Mouse (Mus musculus): ENCODE measurements around the gene Galnt7. TPM values are rescaled to one million over a fixed set of nuclear protein-coding genes. Genes with fewer than 3 reads are reported as not detected.
A peak's percentile ranks its signal among the peaks of the same experiment; 100 is the strongest.

Gene Galnt7
- total and polyA plus RNA-seq, 3 experiments, result 26.7 to 33.5 (median 32.7) TPM

- dilution Hi-C loops (cut with MboI; ENCODE audit: extremely low pct_ligation_motif_present, extremely low pct_unique_long_range_greater_than_20kb, low sequenced_read_pairs), result no loop called here
- H3K36me3 ChIP-seq (replicated peaks in 1 of 2; ENCODE audit: control insufficient read depth in 1 of 2, insufficient read depth in 1 of 2, low read length in 1 of 2), result peaks cover 43 to 81% of the 10 kb centered on the region in 2 experiments
Observed at GRCm38 (mm10) chr8:57534495-57534894, 118.3 kb downstream of the Galnt7 start.

DNA sequence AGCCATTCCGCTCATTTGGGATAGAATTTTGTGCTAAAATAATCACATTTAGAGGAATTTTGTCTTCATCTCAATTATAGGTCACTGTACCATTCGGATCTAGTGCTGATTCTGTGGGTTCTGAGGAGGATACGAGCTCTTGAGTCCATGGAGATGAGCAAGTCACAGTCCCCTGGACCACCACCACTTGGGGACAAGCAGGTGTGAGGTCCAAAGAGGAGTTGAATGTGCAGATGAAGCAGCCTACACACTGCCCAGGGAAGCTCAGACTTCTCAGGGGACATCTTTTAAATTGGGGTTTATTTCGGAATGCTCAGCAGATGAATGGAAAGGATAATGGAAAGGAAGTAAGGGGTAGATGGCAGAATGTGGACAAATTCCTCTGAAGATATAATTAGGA is 119.7 kb downstream of the Galnt7 start:
- Histone ChIP-seq H3K27ac (ENCODE audit: insufficient read depth, low read depth) (no peak overlapping the region), H3K9ac (ENCODE audit: insufficient read depth, low read depth) (no peak overlapping the region), H3K4me1 (ENCODE audit: control insufficient read depth in 1 of 2, insufficient read depth in 2 of 2) (peaks cover 0 to 2% of the 10 kb centered on the region in 2 experiments; a peak in 1 of 4 replicates), H3K27me3 (replicated peaks) (no peaks in the 10 kb centered on the region), H3K4me3 (replicated peaks in 1 of 3; ENCODE audit: low read depth in 2 of 3, low read length in 2 of 3, poor library complexity in 1 of 3) (no peak overlapping the region), H3K9me3 (replicated peaks; ENCODE audit: low read length) (peaks cover 11% of the 10 kb centered on the region), H3K79me2 (replicated peaks; ENCODE audit: control insufficient read depth, extremely low read depth, insufficient read depth, poor library complexity, severe bottlenecking) (no peaks in the 10 kb centered on the region), H3K4me2 (ENCODE audit: insufficient read depth, low read depth, poor library complexity, severe bottlenecking) (no peak overlapping the region), H3K36me3 (replicated peaks in 1 of 2; ENCODE audit: control insufficient read depth in 1 of 2, insufficient read depth in 1 of 2, low read length in 1 of 2) (peaks cover 43 to 79% of the 10 kb centered on the region in 2 experiments)
- no peak for DNase-seq (ENCODE audit: extremely low read depth)
- dilution Hi-C loops (cut with MboI; ENCODE audit: extremely low pct_ligation_motif_present, extremely low pct_unique_long_range_greater_than_20kb, low sequenced_read_pairs), result no loop called here
- in situ Hi-C loops (cut with MboI; ENCODE audit: low pct_ligation_motif_present, low pct_unique_long_range_greater_than_20kb, low sequenced_read_pairs), result loop anchor here (5.0 kb wide), 1 partner anchor 106 kb away; no protein-coding TSS in a partner anchor
- TF ChIP-seq JUN (IDR thresholded peaks at IDR 0.05; ENCODE audit: insufficient read depth, low read depth, low read length) (no peak), HCFC1 (IDR thresholded peaks at IDR 0.05; ENCODE audit: low read depth, low read length) (no peak), BHLHE40 (IDR thresholded peaks at IDR 0.05; ENCODE audit: low read depth, low read length) (no peak), KAT2A (IDR thresholded peaks at IDR 0.05; ENCODE audit: insufficient replicate concordance, low read length) (no peak), USF1 (IDR thresholded peaks at IDR 0.05; ENCODE audit: low read depth, low read length) (no peak), TCF12 (IDR thresholded peaks at IDR 0.05; ENCODE audit: low read depth, low read length) (no peak), RAD21 (IDR thresholded peaks at IDR 0.05; ENCODE audit: low read depth, low read length) (no peak), ELF1 (IDR thresholded peaks at IDR 0.05; ENCODE audit: low read depth, low read length) (no peak)

More at GRCm38 (mm10) chr8:57534495-57534894, 118.3 kb downstream of the Galnt7 start:
- no peak overlapping the region for H3K9ac ChIP-seq (ENCODE audit: insufficient read depth, low read depth)
- no peak overlapping the region for H3K4me3 ChIP-seq (replicated peaks in 1 of 3; ENCODE audit: low read depth in 2 of 3, low read length in 2 of 3, poor library complexity in 1 of 3)
- no peak for TF ChIP-seq ETS1 (conservative IDR thresholded peaks at IDR 0.05; ENCODE audit: low read depth, low read length)
- no peak for TF ChIP-seq BHLHE40 (IDR thresholded peaks at IDR 0.05; ENCODE audit: low read depth, low read length)
- no peak for TF ChIP-seq EP300 (IDR thresholded peaks at IDR 0.05; ENCODE audit: low read length)
- TF ChIP-seq USF2 (conservative IDR thresholded peaks at IDR 0.05; ENCODE audit: low read depth, low read length), result no peak
- no peak for TF ChIP-seq POLR2A (IDR thresholded peaks at IDR 0.05; ENCODE audit: low read depth, low read length)
- H3K4me2 ChIP-seq (ENCODE audit: insufficient read depth, low read depth, poor library complexity, severe bottlenecking), result no peak overlapping the region
- in situ Hi-C loops (cut with MboI; ENCODE audit: low pct_ligation_motif_present, low pct_unique_long_range_greater_than_20kb, low sequenced_read_pairs), result loop anchor here (5.0 kb wide), 1 partner anchor 107 kb away; no protein-coding TSS in a partner anchor
- no peaks in the 10 kb centered on the region for H3K27me3 ChIP-seq (replicated peaks)
- H3K4me1 ChIP-seq (ENCODE audit: control insufficient read depth in 1 of 2, insufficient read depth in 2 of 2), result 0 out of 4 replicates have a peak, but pooled peaks cover 0 to 2% of the 10 kb centered on the region in 2 experiments
- H3K27ac ChIP-seq (ENCODE audit: insufficient read depth, low read depth), result no peak overlapping the region
- peaks cover 11% of the 10 kb centered on the region for H3K9me3 ChIP-seq (replicated peaks; ENCODE audit: low read length)
- no peak for DNase-seq (ENCODE audit: extremely low read depth)
- no peaks in the 10 kb centered on the region for H3K79me2 ChIP-seq (replicated peaks; ENCODE audit: control insufficient read depth, extremely low read depth, insufficient read depth, poor library complexity, severe bottlenecking)

- peaks cover 40 to 78% of the 10 kb centered on the region in 2 experiments for H3K36me3 ChIP-seq (replicated peaks in 1 of 2; ENCODE audit: control insufficient read depth in 1 of 2, insufficient read depth in 1 of 2, low read length in 1 of 2)
Observed at GRCm38 (mm10) chr8:57532223-57532622, 120.6 kb downstream of the Galnt7 start.

More at GRCm38 (mm10) chr8:57532223-57532622, 120.6 kb downstream of the Galnt7 start:
- H3K9ac ChIP-seq (ENCODE audit: insufficient read depth, low read depth), result no peak overlapping the region
- H3K4me2 ChIP-seq (ENCODE audit: insufficient read depth, low read depth, poor library complexity, severe bottlenecking), result no peak overlapping the region
- dilution Hi-C loops (cut with MboI; ENCODE audit: extremely low pct_ligation_motif_present, extremely low pct_unique_long_range_greater_than_20kb, low sequenced_read_pairs), result no loop called here
- peak in 1 of 2 experiments; percentile 62; a peak in 2 of 4 replicates for TF ChIP-seq CTCF (conservative IDR thresholded peaks at IDR 0.05 in 1 of 2, IDR thresholded peaks at IDR 0.05 in 1 of 2; ENCODE audit: low read depth in 2 of 2, low read length in 2 of 2)
- TF ChIP-seq SMC3 (IDR thresholded peaks at IDR 0.05; ENCODE audit: low read depth, low read length), result peak; percentile 57
- no peak for TF ChIP-seq USF2 (conservative IDR thresholded peaks at IDR 0.05; ENCODE audit: low read depth, low read length)
- peak; percentile 31 for TF ChIP-seq RAD21 (IDR thresholded peaks at IDR 0.05; ENCODE audit: low read depth, low read length)
- H3K27ac ChIP-seq (ENCODE audit: insufficient read depth, low read depth), result no peak overlapping the region
- no peak for DNase-seq (ENCODE audit: extremely low read depth)
- H3K4me3 ChIP-seq (replicated peaks in 1 of 3; ENCODE audit: low read depth in 2 of 3, low read length in 2 of 3, poor library complexity in 1 of 3), result no peak overlapping the region
- no peaks in the 10 kb centered on the region for H3K79me2 ChIP-seq (replicated peaks; ENCODE audit: control insufficient read depth, extremely low read depth, insufficient read depth, poor library complexity, severe bottlenecking)
- no peaks in the 10 kb centered on the region for H3K27me3 ChIP-seq (replicated peaks)
- in situ Hi-C loops (cut with MboI; ENCODE audit: low pct_ligation_motif_present, low pct_unique_long_range_greater_than_20kb, low sequenced_read_pairs), result loop anchor here (5.0 kb wide), 1 partner anchor 105 kb away; no protein-coding TSS in a partner anchor
- H3K9me3 ChIP-seq (replicated peaks; ENCODE audit: low read length), result peaks cover 11% of the 10 kb centered on the region
- peaks cover 0 to 11% of the 10 kb centered on the region in 2 experiments; a peak in 1 of 4 replicates for H3K4me1 ChIP-seq (ENCODE audit: control insufficient read depth in 1 of 2, insufficient read depth in 2 of 2)

All from CH12.LX (cell line).